Mouse (Mus musculus): Measurements from ENCODE around the gene Dclre1c. TPM values are rescaled to one million over a fixed set of nuclear protein-coding genes. Genes with fewer than 3 reads are reported as not detected.

The Dclre1c gene
- polyA plus RNA-seq, 1 experiment from 2014 or later, result 5.5 TPM

- Histone ChIP-seq H3K4me1 (ENCODE audit: control insufficient read depth, insufficient read depth, low read length) (no peaks in the 10 kb centered on the region), H3K9me3 (ENCODE audit: control insufficient read depth, low read length) (no peaks in the 10 kb centered on the region), H3K27ac (replicated peaks; ENCODE audit: low read depth, low read length) (no peak overlapping the region), H3K4me2 (ENCODE audit: low read depth, severe bottlenecking) (peak overlapping the region; percentile 53), H3K4me3 (ENCODE audit: low read depth, low read length) (peak overlapping the region; percentile 39), H3K27me3 (ENCODE audit: control insufficient read depth, insufficient read depth, low read length) (no peaks in the 10 kb centered on the region), H3K36me3 (ENCODE audit: control insufficient read depth, insufficient read depth, low read length) (no peaks in the 10 kb centered on the region), H3K9ac (ENCODE audit: low read length) (no peak overlapping the region; the same call in 1 of the 2 replicates)
- ATAC-seq (ENCODE audit: insufficient number of reproducible peaks, low FRiP score, low TSS enrichment, low read depth), result peak; percentile 93
- WGBS, result 2% methylated on average over 38 of the region's 38 CpGs
- DNase-seq (ENCODE audit: low spot score), result peak; percentile 96
These were observed 5.0 kb upstream of the Dclre1c start for GRCm38 (mm10) chr2:3418883-3419431.

DNA sequence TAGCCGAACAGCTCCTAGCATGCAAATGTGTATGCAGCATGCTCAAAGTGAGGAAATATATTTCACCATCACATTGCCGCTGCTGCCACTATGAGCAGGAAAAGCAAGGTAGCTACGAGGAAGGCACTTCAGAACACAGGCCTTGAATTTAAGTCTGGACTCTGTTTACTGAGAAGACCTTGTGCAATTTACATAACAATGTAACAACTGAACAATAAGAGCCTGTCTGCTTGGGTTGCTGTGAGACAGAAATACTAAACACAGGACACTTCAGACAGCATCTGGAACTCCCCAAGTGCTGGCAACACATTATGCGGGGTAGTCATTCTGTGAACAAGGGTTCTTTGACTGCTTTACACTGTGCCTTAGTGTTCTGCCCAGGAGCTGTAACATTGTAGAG lies 3.8 kb upstream of the Dclre1c start:
- H3K4me2 ChIP-seq (ENCODE audit: low read depth, severe bottlenecking), result no peak overlapping the region
- H3K4me3 ChIP-seq (ENCODE audit: low read depth, low read length), result no peak overlapping the region
- WGBS, result 80% methylated on average over 4 of the region's 4 CpGs
- no peaks in the 10 kb centered on the region for H3K36me3 ChIP-seq (ENCODE audit: control insufficient read depth, insufficient read depth, low read length)
- H3K4me1 ChIP-seq (ENCODE audit: control insufficient read depth, insufficient read depth, low read length), result no peaks in the 10 kb centered on the region
- H3K9me3 ChIP-seq (ENCODE audit: control insufficient read depth, low read length), result no peaks in the 10 kb centered on the region
- ATAC-seq (ENCODE audit: insufficient number of reproducible peaks, low FRiP score, low TSS enrichment, low read depth) (no peak), DNase-seq (ENCODE audit: low spot score) (no peak)
- no peaks in the 10 kb centered on the region for H3K27me3 ChIP-seq (ENCODE audit: control insufficient read depth, insufficient read depth, low read length)
- no peak overlapping the region for H3K27ac ChIP-seq (replicated peaks; ENCODE audit: low read depth, low read length)
- H3K9ac ChIP-seq (ENCODE audit: low read length), result no peak overlapping the region

- H3K4me1 ChIP-seq (ENCODE audit: control insufficient read depth, insufficient read depth, low read length), result no peaks in the 10 kb centered on the region
- no peak for DNase-seq (ENCODE audit: low spot score)
- no peak within 1 kb of the TSS for H3K27ac ChIP-seq (replicated peaks; ENCODE audit: low read depth, low read length)
- H3K9ac ChIP-seq (ENCODE audit: low read length), result no peak within 1 kb of the TSS
- no peak within 1 kb of the TSS for H3K4me2 ChIP-seq (ENCODE audit: low read depth, severe bottlenecking)
- H3K9me3 ChIP-seq (ENCODE audit: control insufficient read depth, low read length), result no peaks in the 10 kb centered on the region
- no peak within 1 kb of the TSS for H3K4me3 ChIP-seq (ENCODE audit: low read depth, low read length)
- 70% methylated on average over 3 of the region's 3 CpGs for WGBS
- ATAC-seq (ENCODE audit: insufficient number of reproducible peaks, low FRiP score, low TSS enrichment, low read depth), result no peak
- H3K27me3 ChIP-seq (ENCODE audit: control insufficient read depth, insufficient read depth, low read length), result no peaks in the 10 kb centered on the region
- no peaks in the 10 kb centered on the region for H3K36me3 ChIP-seq (ENCODE audit: control insufficient read depth, insufficient read depth, low read length)
These were observed 1.4 kb upstream of the Dclre1c start, which contains the start of gene Meig1 for GRCm38 (mm10) chr2:3422548-3422947. Meig1 (minus strand) TSS chr2:3422648.

DNA sequence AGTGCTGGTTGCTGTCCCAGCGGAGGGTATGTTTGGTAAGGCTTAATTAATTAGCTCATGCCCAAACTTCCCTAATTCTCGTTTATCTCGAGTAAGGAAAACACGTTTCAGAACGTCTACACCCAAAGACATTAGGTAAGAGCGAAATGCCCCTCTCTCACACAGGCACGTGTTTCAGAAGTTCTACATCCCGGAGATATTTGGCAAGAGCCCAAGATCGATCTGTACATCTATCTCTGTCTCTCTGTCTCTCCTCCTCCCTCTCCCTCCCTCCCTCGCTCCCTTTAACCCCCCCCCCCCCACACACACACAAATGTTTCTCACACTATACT lies 614 bp downstream of the Dclre1c start:
- Histone ChIP-seq H3K27me3 (ENCODE audit: control insufficient read depth, insufficient read depth, low read length) (no peaks in the 10 kb centered on the region), H3K36me3 (ENCODE audit: control insufficient read depth, insufficient read depth, low read length) (no peaks in the 10 kb centered on the region), H3K27ac (replicated peaks; ENCODE audit: low read depth, low read length) (no peak overlapping the region), H3K4me3 (ENCODE audit: low read depth, low read length) (peak overlapping the region; percentile 62), H3K9ac (ENCODE audit: low read length) (peak overlapping the region; percentile 46; the same call in 1 of the 2 replicates), H3K4me1 (ENCODE audit: control insufficient read depth, insufficient read depth, low read length) (no peaks in the 10 kb centered on the region), H3K9me3 (ENCODE audit: control insufficient read depth, low read length) (no peaks in the 10 kb centered on the region), H3K4me2 (ENCODE audit: low read depth, severe bottlenecking) (peak overlapping the region; percentile 89)
- 12% methylated on average over 10 of the region's 10 CpGs for whole genome bisulfite sequencing
- DNase-seq (ENCODE audit: low spot score) (no peak), ATAC-seq (ENCODE audit: insufficient number of reproducible peaks, low FRiP score, low TSS enrichment, low read depth) (no peak)

DNA sequence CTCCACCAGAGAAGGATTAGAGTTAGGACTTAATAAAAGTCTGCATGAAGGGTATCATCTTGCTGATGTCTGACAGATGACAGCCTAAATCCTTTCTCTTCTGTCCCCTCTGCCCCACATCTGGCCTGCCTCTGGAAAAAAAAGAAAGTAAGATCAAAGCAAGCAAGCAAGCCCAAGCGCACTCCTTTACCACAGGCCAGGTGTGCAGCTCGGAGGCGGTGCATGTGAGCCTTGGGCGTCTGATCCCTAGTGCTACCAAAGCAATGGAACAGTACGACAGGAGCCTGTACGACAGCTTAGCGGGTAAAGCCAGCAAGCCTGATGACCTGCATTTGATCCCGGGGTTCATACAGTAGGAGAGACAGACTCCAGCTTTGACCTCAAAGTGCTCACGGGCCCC lies 7.0 kb downstream of the Dclre1c start:
- no peaks in the 10 kb centered on the region for H3K27me3 ChIP-seq (ENCODE audit: control insufficient read depth, insufficient read depth, low read length)
- ATAC-seq (ENCODE audit: insufficient number of reproducible peaks, low FRiP score, low TSS enrichment, low read depth) (peak; percentile 39; the same call in 1 of the 2 replicates), DNase-seq (ENCODE audit: low spot score) (peak; percentile 27)

DNA sequence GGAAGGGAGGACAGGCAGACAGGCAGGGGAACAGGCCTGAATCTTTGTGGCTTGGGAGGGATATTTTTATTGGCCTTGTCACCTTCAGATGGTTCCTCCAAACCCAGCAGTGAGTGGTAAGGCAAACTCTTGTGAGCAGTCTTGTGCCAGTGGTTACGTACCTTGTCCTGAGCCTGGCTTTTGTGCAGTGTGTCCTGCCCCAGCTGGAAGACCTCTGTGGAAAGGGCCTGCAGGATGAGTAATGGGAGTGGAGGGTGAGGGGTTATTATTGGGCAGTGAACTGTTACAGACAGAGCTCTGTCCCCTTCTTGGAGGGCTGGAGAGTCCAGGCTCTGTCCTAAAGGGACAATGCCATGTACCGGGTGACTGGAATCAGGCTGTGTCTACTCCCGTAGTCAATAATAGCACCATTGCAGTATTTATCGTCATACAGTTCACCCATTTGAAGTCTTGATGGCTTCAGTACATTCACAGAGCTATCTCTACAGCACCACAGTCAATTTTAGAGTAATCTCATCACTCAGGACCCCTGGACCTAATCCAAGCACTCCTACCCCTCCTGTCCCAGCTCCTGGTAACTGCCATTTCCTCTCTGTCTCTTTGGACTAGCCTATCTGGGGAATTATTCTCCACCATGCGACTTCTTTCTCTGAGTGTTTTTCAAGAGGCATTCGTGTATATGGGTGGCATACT lies 11.6 kb downstream of the Dclre1c start:
- no peak for ATAC-seq (ENCODE audit: insufficient number of reproducible peaks, low FRiP score, low TSS enrichment, low read depth)

More for the DNA sequence above, 7.0 kb downstream of the Dclre1c start:
- no peaks in the 10 kb centered on the region for H3K4me1 ChIP-seq (ENCODE audit: control insufficient read depth, insufficient read depth, low read length)
- H3K9me3 ChIP-seq (ENCODE audit: control insufficient read depth, low read length), result no peaks in the 10 kb centered on the region
- H3K9ac ChIP-seq (ENCODE audit: low read length), result no peak overlapping the region
- 68% methylated on average over 9 of the region's 9 CpGs for WGBS
- H3K36me3 ChIP-seq (ENCODE audit: control insufficient read depth, insufficient read depth, low read length), result no peaks in the 10 kb centered on the region
- H3K4me2 ChIP-seq (ENCODE audit: low read depth, severe bottlenecking), result no peak overlapping the region
- no peak overlapping the region for H3K4me3 ChIP-seq (ENCODE audit: low read depth, low read length)
- no peak overlapping the region for H3K27ac ChIP-seq (replicated peaks; ENCODE audit: low read depth, low read length)

DNA sequence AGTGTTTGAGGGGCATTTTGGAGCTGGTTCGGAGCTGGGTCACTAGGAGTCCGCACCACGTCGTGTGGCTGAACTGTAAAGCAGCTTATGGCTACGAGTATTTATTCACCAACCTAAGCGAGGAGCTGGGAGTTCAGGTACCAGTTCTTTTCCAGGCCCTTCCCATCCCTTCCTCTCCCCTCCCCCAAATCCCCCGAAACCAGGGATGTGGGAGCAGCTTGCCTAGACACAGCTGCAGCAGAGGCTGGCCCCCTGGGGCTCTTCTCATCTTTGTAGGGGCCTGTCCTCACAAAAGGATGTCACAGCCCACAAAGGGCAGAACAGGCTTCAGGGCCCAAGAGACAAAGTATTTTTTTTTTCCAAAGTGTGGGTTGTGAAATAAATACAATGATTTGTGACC lies 14.0 kb downstream of the Dclre1c start:
- no peaks in the 10 kb centered on the region for H3K9me3 ChIP-seq (ENCODE audit: control insufficient read depth, low read length)
- H3K4me3 ChIP-seq (ENCODE audit: low read depth, low read length), result no peak overlapping the region
- no peak overlapping the region for H3K27ac ChIP-seq (replicated peaks; ENCODE audit: low read depth, low read length)
- H3K4me2 ChIP-seq (ENCODE audit: low read depth, severe bottlenecking), result no peak overlapping the region
- DNase-seq (ENCODE audit: low spot score), result no peak
- no peaks in the 10 kb centered on the region for H3K27me3 ChIP-seq (ENCODE audit: control insufficient read depth, insufficient read depth, low read length)
- 53% methylated on average over 7 of the region's 7 CpGs for WGBS
- no peaks in the 10 kb centered on the region for H3K36me3 ChIP-seq (ENCODE audit: control insufficient read depth, insufficient read depth, low read length)
- no peak overlapping the region for H3K9ac ChIP-seq (ENCODE audit: low read length)
- ATAC-seq (ENCODE audit: insufficient number of reproducible peaks, low FRiP score, low TSS enrichment, low read depth), result no peak
- no peaks in the 10 kb centered on the region for H3K4me1 ChIP-seq (ENCODE audit: control insufficient read depth, insufficient read depth, low read length)

More for the DNA sequence above, 11.6 kb downstream of the Dclre1c start:
- Histone ChIP-seq H3K4me2 (ENCODE audit: low read depth, severe bottlenecking) (no peak overlapping the region), H3K36me3 (ENCODE audit: control insufficient read depth, insufficient read depth, low read length) (no peaks in the 10 kb centered on the region), H3K4me3 (ENCODE audit: low read depth, low read length) (no peak overlapping the region), H3K4me1 (ENCODE audit: control insufficient read depth, insufficient read depth, low read length) (no peaks in the 10 kb centered on the region), H3K27me3 (ENCODE audit: control insufficient read depth, insufficient read depth, low read length) (no peaks in the 10 kb centered on the region), H3K27ac (replicated peaks; ENCODE audit: low read depth, low read length) (no peak overlapping the region), H3K9ac (ENCODE audit: low read length) (no peak overlapping the region), H3K9me3 (ENCODE audit: control insufficient read depth, low read length) (no peaks in the 10 kb centered on the region)
- DNase-seq (ENCODE audit: low spot score), result no peak
- WGBS, result 84% methylated on average over 6 of the region's 6 CpGs

- H3K4me2 ChIP-seq (ENCODE audit: low read depth, severe bottlenecking), result no peak overlapping the region
- WGBS, result 84% methylated on average over 7 of the region's 7 CpGs
- no peak overlapping the region for H3K9ac ChIP-seq (ENCODE audit: low read length)
These were observed 20.3 kb downstream of the Dclre1c start for GRCm38 (mm10) chr2:3444206-3444605.

More at GRCm38 (mm10) chr2:3444206-3444605, 20.3 kb downstream of the Dclre1c start:
- H3K36me3 ChIP-seq (ENCODE audit: control insufficient read depth, insufficient read depth, low read length), result no peaks in the 10 kb centered on the region
- no peaks in the 10 kb centered on the region for H3K9me3 ChIP-seq (ENCODE audit: control insufficient read depth, low read length)
- H3K27me3 ChIP-seq (ENCODE audit: control insufficient read depth, insufficient read depth, low read length), result no peaks in the 10 kb centered on the region
- H3K4me1 ChIP-seq (ENCODE audit: control insufficient read depth, insufficient read depth, low read length), result no peaks in the 10 kb centered on the region
- no peak overlapping the region for H3K4me3 ChIP-seq (ENCODE audit: low read depth, low read length)
- H3K27ac ChIP-seq (replicated peaks; ENCODE audit: low read depth, low read length), result no peak overlapping the region
- DNase-seq (ENCODE audit: low spot score), result no peak
- no peak for ATAC-seq (ENCODE audit: insufficient number of reproducible peaks, low FRiP score, low TSS enrichment, low read depth)

All from limb, embryonic 11.5 days (tissue).